Mouse (Mus musculus): ENCODE results near the gene Zfp712. TPM values are rescaled to one million over a fixed set of nuclear protein-coding genes. Genes with fewer than 3 reads are reported as not detected.

The Zfp712 gene
- total and polyA plus RNA-seq, 2 experiments from 2014 or later = 2.7 to 3.6 TPM

DNA sequence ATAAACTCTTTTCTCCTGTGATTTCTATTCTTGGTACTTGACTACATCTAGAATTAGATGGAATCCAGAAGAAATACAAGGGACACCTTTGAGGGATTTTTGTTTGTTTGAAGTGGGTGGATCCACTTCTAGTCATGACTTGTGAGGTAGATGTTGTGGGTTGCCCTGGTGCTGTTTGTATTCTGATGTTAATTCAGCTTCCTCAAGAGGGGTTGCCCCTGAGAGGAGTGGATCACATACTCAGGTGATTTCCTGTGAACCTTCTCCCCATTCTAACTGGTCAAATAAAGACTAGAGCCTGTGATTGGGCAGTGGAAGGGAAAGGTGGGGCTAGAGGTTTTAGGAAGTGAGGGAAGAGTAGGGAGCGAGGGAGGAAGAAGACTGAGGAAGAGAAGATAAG, 21.0 kb upstream of the Zfp712 start:
- DNase-seq (ENCODE audit: low spot score) (no peak), ATAC-seq (no peak)
- WGBS = 86% methylated on average over 1 of the region's 1 CpGs
- Histone ChIP-seq H3K4me2 (ENCODE audit: low read depth, low read length) (peak overlapping the region; percentile 72), H3K27me3 (ENCODE audit: insufficient read depth, low read length) (no peaks in the 10 kb centered on the region), H3K9ac (replicated peaks; ENCODE audit: low read length) (peak overlapping the region; percentile 54; the same call in 1 of the 2 replicates), H3K4me3 (ENCODE audit: low read length) (peak overlapping the region; percentile 66), H3K36me3 (ENCODE audit: insufficient read depth, low read length) (no peaks in the 10 kb centered on the region), H3K27ac (peak overlapping the region; percentile 76), H3K9me3 (ENCODE audit: low read length) (no peaks in the 10 kb centered on the region; the same call in 1 of the 2 replicates), H3K4me1 (ENCODE audit: insufficient read depth, low read length) (no peaks in the 10 kb centered on the region)
- TF ChIP-seq CTCF (IDR thresholded peaks at IDR 0.05; ENCODE audit: low read depth) = no peak

DNA sequence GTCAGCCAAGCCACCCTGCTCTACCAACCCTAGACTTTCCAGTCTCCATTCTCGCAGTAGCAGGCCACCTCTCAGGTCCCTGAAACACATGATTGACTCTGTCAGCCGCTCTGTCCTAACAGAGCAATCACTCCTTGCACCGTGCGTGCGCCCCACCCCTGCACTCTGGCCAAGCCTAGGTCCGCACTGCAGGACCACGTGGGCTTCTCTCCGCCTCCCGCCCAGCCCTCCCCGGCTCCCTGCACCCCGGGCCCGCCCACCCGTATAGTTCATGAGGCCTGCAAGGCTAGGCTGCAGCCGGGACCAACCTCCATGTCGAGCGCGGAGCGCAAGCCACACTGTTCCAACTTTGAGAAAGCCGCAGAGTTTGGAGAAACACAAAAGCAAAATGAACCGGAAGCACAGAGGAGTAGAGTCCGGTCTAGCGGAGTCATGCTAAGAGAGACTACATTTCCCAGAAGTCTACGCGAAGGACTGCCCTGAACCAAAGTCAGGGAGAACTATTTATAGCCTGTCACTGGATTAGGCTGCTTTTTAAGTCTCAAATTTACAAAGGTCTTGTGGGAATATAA, 20.3 kb upstream of the Zfp712 start:
- no peaks in the 10 kb centered on the region for H3K4me1 ChIP-seq (ENCODE audit: insufficient read depth, low read length)
- peak; percentile 99 for ATAC-seq

DNA sequence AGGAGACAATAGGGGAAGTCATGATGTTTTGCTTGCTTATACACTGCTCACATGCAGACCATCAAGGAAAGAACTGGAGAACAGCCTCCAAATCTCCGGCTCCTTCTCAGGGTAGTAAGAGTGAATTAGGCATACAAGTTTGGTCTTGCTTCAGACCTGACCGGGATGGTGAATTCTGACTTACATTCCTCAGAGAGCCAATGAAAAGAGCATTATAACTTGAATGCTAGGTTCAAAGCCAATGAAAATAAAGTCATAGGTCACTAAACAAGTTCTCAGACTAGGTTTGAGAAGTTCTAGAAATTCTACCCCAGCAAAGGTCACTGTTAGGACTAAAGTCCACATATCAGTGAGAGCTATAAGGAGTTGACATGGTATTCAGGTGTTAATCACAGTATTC, 16.3 kb upstream of the Zfp712 start:
- Histone ChIP-seq H3K36me3 (ENCODE audit: insufficient read depth, low read length) (peaks cover 14% of the 10 kb centered on the region; the same call in 1 of the 2 replicates), H3K27me3 (ENCODE audit: insufficient read depth, low read length) (no peaks in the 10 kb centered on the region), H3K4me1 (ENCODE audit: insufficient read depth, low read length) (no peaks in the 10 kb centered on the region), H3K27ac (no peak overlapping the region), H3K9ac (replicated peaks; ENCODE audit: low read length) (no peak overlapping the region), H3K4me2 (ENCODE audit: low read depth, low read length) (no peak overlapping the region), H3K9me3 (ENCODE audit: low read length) (peaks cover 7% of the 10 kb centered on the region; the same call in 1 of the 2 replicates), H3K4me3 (ENCODE audit: low read length) (no peak overlapping the region)
- WGBS = 99% methylated on average over 2 of the region's 2 CpGs
- DNase-seq (ENCODE audit: low spot score) (no peak), ATAC-seq (no peak)
- TF ChIP-seq CTCF (IDR thresholded peaks at IDR 0.05; ENCODE audit: low read depth) = no peak

More for the DNA sequence above, 20.3 kb upstream of the Zfp712 start:
- no peaks in the 10 kb centered on the region for H3K36me3 ChIP-seq (ENCODE audit: insufficient read depth, low read length)
- peak overlapping the region; percentile 54 for H3K9ac ChIP-seq (replicated peaks; ENCODE audit: low read length)
- no peaks in the 10 kb centered on the region; the same call in 1 of the 2 replicates for H3K9me3 ChIP-seq (ENCODE audit: low read length)
- WGBS = under 1% methylated on average over 24 of the region's 24 CpGs
- no peaks in the 10 kb centered on the region for H3K27me3 ChIP-seq (ENCODE audit: insufficient read depth, low read length)
- H3K4me2 ChIP-seq (ENCODE audit: low read depth, low read length) = peak overlapping the region; percentile 72
- peak; percentile 89 for DNase-seq (ENCODE audit: low spot score)
- H3K4me3 ChIP-seq (ENCODE audit: low read length) = peak overlapping the region; percentile 66
- no peak for TF ChIP-seq CTCF (IDR thresholded peaks at IDR 0.05; ENCODE audit: low read depth)
- H3K27ac ChIP-seq = peak overlapping the region; percentile 76

DNA sequence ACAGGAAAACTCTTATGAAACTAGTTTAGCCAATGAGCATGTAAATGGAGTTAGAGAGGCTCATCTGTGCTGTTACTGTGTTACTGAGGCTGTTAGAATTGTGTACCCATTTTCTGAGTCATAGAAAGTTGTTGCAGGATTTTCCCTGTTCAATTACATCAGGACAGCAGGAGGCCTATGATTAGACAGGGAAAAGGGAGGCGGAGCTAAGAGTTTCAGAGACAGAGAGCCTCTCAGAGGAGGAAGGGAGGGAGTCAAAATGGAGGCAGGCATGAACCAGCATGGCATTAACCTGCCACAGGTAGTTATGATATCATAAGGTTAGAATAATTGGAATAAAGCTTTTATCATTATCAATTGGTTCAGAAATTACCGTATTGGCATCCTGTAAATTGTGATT, 11.8 kb upstream of the Zfp712 start:
- Histone ChIP-seq H3K27me3 (ENCODE audit: insufficient read depth, low read length) (no peaks in the 10 kb centered on the region), H3K9me3 (ENCODE audit: low read length) (peaks cover 17% of the 10 kb centered on the region), H3K4me3 (ENCODE audit: low read length) (no peak overlapping the region), H3K9ac (replicated peaks; ENCODE audit: low read length) (no peak overlapping the region), H3K4me2 (ENCODE audit: low read depth, low read length) (no peak overlapping the region), H3K4me1 (ENCODE audit: insufficient read depth, low read length) (no peaks in the 10 kb centered on the region), H3K27ac (no peak overlapping the region), H3K36me3 (ENCODE audit: insufficient read depth, low read length) (peaks cover 32% of the 10 kb centered on the region)
- ATAC-seq (no peak), DNase-seq (ENCODE audit: low spot score) (no peak)
- WGBS = 96% methylated on average over 2 of the region's 2 CpGs
- TF ChIP-seq CTCF (IDR thresholded peaks at IDR 0.05; ENCODE audit: low read depth) = no peak

DNA sequence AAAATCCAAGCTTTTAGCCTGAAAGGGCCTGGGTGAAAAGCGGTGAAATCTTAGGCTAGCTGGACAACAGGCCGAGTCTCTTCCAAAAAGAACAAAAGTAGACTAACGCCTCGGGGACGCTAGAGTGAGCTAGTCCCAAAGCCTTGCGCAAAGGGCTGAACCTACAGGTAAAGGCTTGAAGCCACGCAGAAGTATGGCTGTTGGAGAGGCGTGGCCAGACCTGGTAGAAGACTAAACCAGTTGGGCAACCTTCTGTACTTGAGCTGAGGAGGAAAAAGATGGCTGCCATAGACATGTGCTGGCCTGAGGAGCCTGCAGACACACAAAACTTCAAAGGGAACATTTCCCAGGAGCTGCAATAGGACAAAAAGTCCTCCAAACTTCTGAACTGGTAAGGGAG, 4.4 kb upstream of the Zfp712 start:
- no peak for DNase-seq (ENCODE audit: low spot score)
- no peak for ATAC-seq
- H3K27me3 ChIP-seq (ENCODE audit: insufficient read depth, low read length) = no peaks in the 10 kb centered on the region
- no peak overlapping the region for H3K4me2 ChIP-seq (ENCODE audit: low read depth, low read length)
- H3K4me3 ChIP-seq (ENCODE audit: low read length) = no peak overlapping the region
- H3K9ac ChIP-seq (replicated peaks; ENCODE audit: low read length) = no peak overlapping the region
- no peak for TF ChIP-seq CTCF (IDR thresholded peaks at IDR 0.05; ENCODE audit: low read depth)
- H3K9me3 ChIP-seq (ENCODE audit: low read length) = peaks cover 3% of the 10 kb centered on the region; the same call in 1 of the 2 replicates
- no peaks in the 10 kb centered on the region for H3K4me1 ChIP-seq (ENCODE audit: insufficient read depth, low read length)
- H3K36me3 ChIP-seq (ENCODE audit: insufficient read depth, low read length) = peaks cover 9% of the 10 kb centered on the region
- H3K27ac ChIP-seq = no peak overlapping the region
- WGBS = 86% methylated on average over 8 of the region's 8 CpGs

DNA sequence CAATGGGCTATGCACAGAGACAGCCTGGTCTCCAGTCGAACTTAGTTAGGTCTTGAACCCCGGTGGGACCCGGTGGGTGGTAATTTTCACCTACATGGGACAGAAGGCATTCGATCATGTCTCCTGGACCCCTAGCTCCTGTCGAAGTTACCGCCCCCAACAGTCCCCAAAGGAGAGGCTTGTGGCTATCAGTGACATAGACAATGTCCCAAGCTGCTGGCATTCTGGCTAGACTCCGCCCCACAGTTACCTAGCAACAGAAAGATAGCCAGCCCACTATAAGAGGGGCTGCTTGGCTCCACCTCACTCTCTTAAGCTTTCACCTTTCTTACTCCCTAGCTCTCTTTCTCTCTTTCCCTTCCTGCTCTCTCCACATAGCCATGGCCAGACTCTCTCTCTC, 1.5 kb upstream of the Zfp712 start:
- H3K27me3 ChIP-seq (ENCODE audit: insufficient read depth, low read length) = no peaks in the 10 kb centered on the region
- no peak overlapping the region for H3K27ac ChIP-seq
- 59% methylated on average over 7 of the region's 7 CpGs for WGBS
- DNase-seq (ENCODE audit: low spot score) (no peak), ATAC-seq (no peak)
- H3K4me3 ChIP-seq (ENCODE audit: low read length) = no peak overlapping the region
- no peak overlapping the region for H3K9ac ChIP-seq (replicated peaks; ENCODE audit: low read length)
- no peak for TF ChIP-seq CTCF (IDR thresholded peaks at IDR 0.05; ENCODE audit: low read depth)
- H3K9me3 ChIP-seq (ENCODE audit: low read length) = no peaks in the 10 kb centered on the region
- H3K4me1 ChIP-seq (ENCODE audit: insufficient read depth, low read length) = no peaks in the 10 kb centered on the region; the same call in 1 of the 2 replicates
- H3K36me3 ChIP-seq (ENCODE audit: insufficient read depth, low read length) = no peaks in the 10 kb centered on the region
- no peak overlapping the region for H3K4me2 ChIP-seq (ENCODE audit: low read depth, low read length)

DNA sequence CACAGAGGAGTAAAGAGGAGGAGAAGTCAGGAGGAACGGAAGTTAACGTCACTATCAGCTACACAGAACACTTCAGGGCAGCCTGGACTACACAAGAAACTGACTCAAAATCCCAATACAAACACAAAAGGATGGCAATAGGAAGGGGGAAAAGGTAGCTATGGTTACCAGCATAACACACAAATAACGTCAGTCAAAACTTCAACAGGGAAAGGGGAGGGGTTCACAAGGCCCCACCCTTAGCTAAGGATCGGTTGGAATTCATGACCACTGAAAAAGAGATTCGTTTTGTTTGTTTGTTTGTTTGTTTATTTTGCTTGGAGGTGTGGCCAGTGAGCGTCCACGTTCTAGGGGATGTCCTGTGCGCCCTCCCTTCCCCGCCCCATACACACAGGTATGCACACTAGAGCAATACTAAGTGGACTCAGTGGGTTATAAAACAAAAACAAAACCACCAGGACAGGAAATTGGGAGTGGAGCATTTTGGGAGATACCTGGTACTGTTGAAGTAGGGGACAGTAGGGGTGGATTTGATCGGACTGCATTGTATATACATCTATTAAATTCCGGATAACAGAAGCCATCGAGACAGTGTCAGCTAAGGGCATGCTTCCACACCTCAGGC, 697 bp downstream of the Zfp712 start:
- Histone ChIP-seq H3K27ac (peak overlapping the region; percentile 77), H3K9me3 (ENCODE audit: low read length) (no peaks in the 10 kb centered on the region), H3K27me3 (ENCODE audit: insufficient read depth, low read length) (no peaks in the 10 kb centered on the region), H3K4me1 (ENCODE audit: insufficient read depth, low read length) (no peaks in the 10 kb centered on the region; the same call in 1 of the 2 replicates), H3K4me3 (ENCODE audit: low read length) (peak overlapping the region; percentile 60), H3K9ac (replicated peaks; ENCODE audit: low read length) (peak overlapping the region; percentile 60), H3K4me2 (ENCODE audit: low read depth, low read length) (peak overlapping the region; percentile 86), H3K36me3 (ENCODE audit: insufficient read depth, low read length) (no peaks in the 10 kb centered on the region)
- ATAC-seq (peak; percentile 65), DNase-seq (ENCODE audit: low spot score) (peak; percentile 8)
- 4% methylated on average over 12 of the region's 12 CpGs for WGBS
- no peak for TF ChIP-seq CTCF (IDR thresholded peaks at IDR 0.05; ENCODE audit: low read depth)

Other genes starting within 250 kb of the Zfp712 start
- gene Gm10767, start 156.3 kb downstream of the Zfp712 start, total RNA-seq (2014; rRNA removed) = 0.52 and 1.5 TPM in 2 replicates
- 2.6 and 2.7 TPM in 2 replicates for gene Gm10767, start 156.3 kb downstream of the Zfp712 start, polyA plus RNA-seq (2015; fragmentation: Nextera tagmentation; extraction: Ambion mirVana)
- 1.8 and 4.2 TPM in 2 replicates for gene Zfp708, start 36.8 kb upstream of the Zfp712 start, total RNA-seq (2014; rRNA removed)
- gene Zfp708, start 36.8 kb upstream of the Zfp712 start, polyA plus RNA-seq (2015; fragmentation: Nextera tagmentation; extraction: Ambion mirVana) = 3.9 and 4.6 TPM in 2 replicates
- 0.43 and 2.7 TPM in 2 replicates for gene Gm28557, start 47.4 kb upstream of the Zfp712 start, total RNA-seq (2014; rRNA removed)
- 0.78 and 1.3 TPM in 2 replicates for gene Gm28557, start 47.4 kb upstream of the Zfp712 start, polyA plus RNA-seq (2015; fragmentation: Nextera tagmentation; extraction: Ambion mirVana)
- gene Rslcan18, start 55.1 kb upstream of the Zfp712 start, total RNA-seq (2014; rRNA removed) = 0.05 TPM in 1 of 2 replicates, not detected in the other
- gene Rslcan18, start 55.1 kb upstream of the Zfp712 start, polyA plus RNA-seq (2015; fragmentation: Nextera tagmentation; extraction: Ambion mirVana) = not detected in 2 replicates
- 4.8 and 5.9 TPM in 2 replicates for gene Zfp759, start 60.5 kb upstream of the Zfp712 start, total RNA-seq (2014; rRNA removed)
- gene Zfp759, start 60.5 kb upstream of the Zfp712 start, polyA plus RNA-seq (2015; fragmentation: Nextera tagmentation; extraction: Ambion mirVana) = 2.2 and 2.5 TPM in 2 replicates
- gene Rsl1, start 112.0 kb upstream of the Zfp712 start, total RNA-seq (2014; rRNA removed) = 3.0 and 7.3 TPM in 2 replicates
- gene Rsl1, start 112.0 kb upstream of the Zfp712 start, polyA plus RNA-seq (2015; fragmentation: Nextera tagmentation; extraction: Ambion mirVana) = 2.3 and 2.8 TPM in 2 replicates
- 0.79 and 1.0 TPM in 2 replicates for gene Zfp455, start 133.3 kb upstream of the Zfp712 start, total RNA-seq (2014; rRNA removed)
- gene Zfp455, start 133.3 kb upstream of the Zfp712 start, polyA plus RNA-seq (2015; fragmentation: Nextera tagmentation; extraction: Ambion mirVana) = 0.80 and 1.6 TPM in 2 replicates
- 5.2 and 11.1 TPM in 2 replicates for gene Zfp458, start 217.3 kb upstream of the Zfp712 start, total RNA-seq (2014; rRNA removed)
- gene Zfp458, start 217.3 kb upstream of the Zfp712 start, polyA plus RNA-seq (2015; fragmentation: Nextera tagmentation; extraction: Ambion mirVana) = 3.2 and 4.3 TPM in 2 replicates
- gene Zfp457, start 245.3 kb upstream of the Zfp712 start, total RNA-seq (2014; rRNA removed) = 1.6 and 3.7 TPM in 2 replicates
- 0.73 and 0.81 TPM in 2 replicates for gene Zfp457, start 245.3 kb upstream of the Zfp712 start, polyA plus RNA-seq (2015; fragmentation: Nextera tagmentation; extraction: Ambion mirVana)

Data from hindbrain, postnatal 0 days (tissue).